Mouse (Mus musculus) embryonic fibroblast, embryonic 13.5 days (primary cell): ENCODE measurements around the gene Tep1. TPM values are rescaled to one million over a fixed set of nuclear protein-coding genes. Genes with fewer than 3 reads are reported as not detected.

ENCODE experiments used
- H3K27ac ChIP-seq: 2 replicates; pipeline ENCODE4 v1.5.1; 2012; ENCODE audit warnings: low read length, control low read depth, inconsistent platforms; ENCODE audit not compliant: insufficient read depth
- H3K4me1 ChIP-seq: 2 replicates; pipeline ENCODE4 v1.6.1; 2011; ENCODE audit warnings: low read length; ENCODE audit not compliant: control insufficient read depth, insufficient read depth
- H3K4me3 ChIP-seq: 2 replicates; pipeline ENCODE4 v1.5.1; 2011; ENCODE audit warnings: mild to moderate bottlenecking, control low read depth, low read length; ENCODE audit not compliant: insufficient read depth
- CTCF ChIP-seq: IDR thresholded peaks from 2 replicates; pipeline ENCODE4 v1.5.1; 2011; ENCODE audit warnings: mild to moderate bottlenecking, control low read depth, low read length, moderate library complexity, borderline replicate concordance; ENCODE audit not compliant: insufficient read depth
- POLR2A ChIP-seq: IDR thresholded peaks from 2 replicates; pipeline ENCODE4 v1.6.1; 2011; ENCODE audit warnings: low read depth, mild to moderate bottlenecking, control low read depth, low read length, moderate library complexity
- polyA plus RNA-seq: library from polyadenylated mRNA; stranded (reverse); fragments of >200 nt; gene quantifications from 2 replicates; pipeline ENCODE4 v1.2.4, GENCODE M21; 2011; ENCODE audit warnings: low read depth; ENCODE audit not compliant: missing spikeins, insufficient read length

The Tep1 gene
- polyA plus RNA-seq, 1 experiment: 26.1 TPM

DNA sequence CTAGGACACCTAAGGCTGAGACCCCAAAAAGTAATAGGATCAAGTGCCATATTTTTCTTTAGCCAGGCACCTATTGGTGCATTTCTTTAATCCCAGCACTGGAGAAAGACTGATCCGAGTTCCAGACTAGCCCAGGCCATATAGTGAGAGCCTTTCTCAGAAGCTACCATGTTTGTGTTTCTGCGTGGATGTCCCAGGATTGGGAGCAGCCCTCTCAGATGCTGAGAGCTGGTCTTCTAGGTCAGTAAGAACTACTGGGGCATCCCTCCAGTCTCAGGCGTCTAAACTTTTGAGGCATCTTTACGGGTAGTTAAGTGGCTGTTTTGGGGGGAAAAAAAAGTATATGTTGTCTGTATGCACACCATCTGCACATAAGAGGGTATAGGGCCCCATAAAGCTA lies 74.4 kb downstream of the Tep1 start:
- Histone ChIP-seq H3K4me1 (no peaks in the 10 kb centered on the region), H3K27ac (no peak overlapping the region), H3K4me3 (no peak overlapping the region)
- TF ChIP-seq POLR2A (no peak), CTCF (no peak)

DNA sequence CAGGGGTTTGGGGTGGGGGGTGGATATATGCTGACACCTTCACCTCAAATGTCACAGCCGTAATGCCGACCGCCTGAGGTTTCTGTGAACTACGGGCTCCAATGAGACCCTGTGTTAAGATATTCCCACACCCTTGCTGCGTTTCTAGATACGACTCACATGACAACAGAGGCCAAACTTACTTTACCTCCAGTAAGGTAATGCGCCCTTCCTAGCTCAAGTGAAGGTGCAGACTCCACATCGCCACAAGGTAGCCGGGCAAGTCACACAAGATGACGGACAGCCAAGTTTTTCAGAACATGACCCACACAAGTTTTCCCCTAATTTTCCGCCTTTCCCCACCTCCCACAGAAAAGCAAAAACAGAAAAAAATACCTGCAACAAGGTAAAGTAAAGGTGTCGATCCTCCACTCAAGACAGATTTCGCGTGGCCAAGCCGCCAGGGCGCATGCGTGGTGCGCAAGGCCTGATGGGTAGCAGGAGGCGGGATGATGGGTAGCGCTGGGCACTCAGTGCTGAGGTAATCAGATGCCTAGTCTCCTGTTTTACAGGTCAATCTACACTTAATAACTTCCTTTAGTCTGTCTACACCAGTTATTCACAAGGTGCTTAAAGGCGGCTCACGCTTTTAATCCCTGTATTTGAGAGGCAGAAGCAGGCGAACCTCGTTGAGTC lies 75.0 kb downstream of the Tep1 start:
- H3K27ac ChIP-seq: no peak overlapping the region
- no peak overlapping the region for H3K4me3 ChIP-seq
- no peak for TF ChIP-seq CTCF
- TF ChIP-seq POLR2A: no peak
- H3K4me1 ChIP-seq: no peaks in the 10 kb centered on the region

DNA sequence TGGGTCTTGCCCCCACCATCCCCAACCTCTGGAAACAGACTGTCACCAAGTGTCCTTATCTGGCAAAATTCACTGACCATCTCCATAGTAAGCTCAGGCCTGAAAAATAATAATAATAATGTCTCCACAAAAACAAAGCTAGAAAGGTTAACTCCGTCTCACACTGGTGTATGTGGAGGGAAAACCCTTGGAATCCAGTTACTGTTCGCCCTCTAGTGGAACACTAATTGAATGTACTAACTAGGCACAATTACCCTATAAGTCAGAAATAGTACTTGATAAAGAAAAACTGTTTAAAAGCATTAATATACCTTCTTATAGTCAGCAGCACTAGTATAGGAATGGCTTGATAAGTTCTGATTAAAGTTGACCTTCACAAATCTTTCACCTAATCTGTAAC lies 82.2 kb downstream of the Tep1 start:
- H3K4me3 ChIP-seq: no peak overlapping the region
- no peaks in the 10 kb centered on the region; the same call in 1 of the 2 replicates for H3K4me1 ChIP-seq
- TF ChIP-seq POLR2A (no peak), CTCF (no peak)
- no peak overlapping the region for H3K27ac ChIP-seq

DNA sequence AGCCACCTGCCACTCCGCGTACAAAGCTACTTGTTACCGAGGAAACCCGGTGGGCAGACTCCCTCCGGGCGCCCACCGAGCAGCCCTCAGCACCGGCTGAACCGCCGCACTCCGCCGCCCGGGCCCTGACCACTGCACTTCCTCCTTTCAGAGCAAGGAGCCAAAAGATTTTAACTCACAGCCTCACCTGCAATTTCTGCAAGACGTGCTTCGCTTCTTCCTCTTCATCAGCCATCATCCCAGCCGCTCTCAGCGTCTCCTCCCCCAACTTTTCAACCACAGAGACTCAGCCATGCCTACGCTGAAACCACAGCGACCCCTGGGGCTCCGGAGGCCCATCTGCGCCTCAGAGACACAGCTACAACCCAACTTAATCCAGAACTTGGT lies 85.1 kb downstream of the Tep1 start, which contains the start of gene Ttc5:
TSS of gene Ttc5 (minus strand) at position 269 of the 387 bp plus-strand sequence.
- TF ChIP-seq CTCF: peak; percentile 71
- peak; percentile 84 for TF ChIP-seq POLR2A
- no peaks in the 10 kb centered on the region; the same call in 1 of the 2 replicates for H3K4me1 ChIP-seq
- H3K27ac ChIP-seq: no peak within 1 kb of the TSS
- peak within 1 kb of the TSS; percentile 98 for H3K4me3 ChIP-seq

DNA sequence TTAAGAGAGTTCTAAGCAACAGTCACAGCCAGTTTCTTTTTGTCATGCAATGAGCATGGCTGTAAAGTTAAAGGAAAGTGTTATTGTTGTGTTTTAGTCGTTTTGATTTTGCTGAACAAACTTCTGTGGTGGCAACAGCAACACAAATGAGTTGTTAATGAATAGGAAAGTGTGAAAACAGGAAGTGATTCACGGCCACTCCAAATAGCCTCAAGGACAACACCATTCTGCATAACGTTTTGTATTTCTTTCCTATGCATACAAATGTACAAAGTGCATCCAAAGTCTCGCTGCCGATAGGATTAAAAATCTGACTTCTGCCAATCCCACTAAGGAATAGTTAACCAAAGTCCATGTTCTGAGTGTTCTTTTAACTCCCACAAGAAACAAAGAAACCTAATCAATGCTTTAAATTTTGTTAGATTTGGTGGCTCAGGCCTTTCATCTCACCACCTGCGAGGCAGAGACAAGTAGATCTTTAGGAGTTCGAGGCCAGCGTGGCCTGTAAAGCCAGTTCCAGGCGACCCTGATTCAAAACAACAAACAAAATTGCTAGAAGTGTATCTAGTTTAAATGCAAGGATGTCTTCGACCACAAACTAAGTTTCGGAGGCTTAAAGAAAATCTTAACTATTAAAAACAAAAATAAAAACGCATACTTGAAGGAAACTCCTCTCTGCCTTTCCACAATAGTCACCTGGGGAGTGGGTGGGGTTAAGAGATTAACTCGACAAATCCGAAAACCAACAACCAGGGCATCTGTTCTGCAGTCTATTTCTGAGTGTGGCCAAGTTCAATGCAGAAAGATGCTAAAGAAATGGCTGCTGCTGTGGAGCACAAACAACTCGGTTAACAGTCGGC lies 85.7 kb downstream of the Tep1 start:
- no peak for TF ChIP-seq CTCF
- TF ChIP-seq POLR2A: no peak
- peak overlapping the region; percentile 98 for H3K4me3 ChIP-seq
- H3K27ac ChIP-seq: no peak overlapping the region
- no peaks in the 10 kb centered on the region; the same call in 1 of the 2 replicates for H3K4me1 ChIP-seq

DNA sequence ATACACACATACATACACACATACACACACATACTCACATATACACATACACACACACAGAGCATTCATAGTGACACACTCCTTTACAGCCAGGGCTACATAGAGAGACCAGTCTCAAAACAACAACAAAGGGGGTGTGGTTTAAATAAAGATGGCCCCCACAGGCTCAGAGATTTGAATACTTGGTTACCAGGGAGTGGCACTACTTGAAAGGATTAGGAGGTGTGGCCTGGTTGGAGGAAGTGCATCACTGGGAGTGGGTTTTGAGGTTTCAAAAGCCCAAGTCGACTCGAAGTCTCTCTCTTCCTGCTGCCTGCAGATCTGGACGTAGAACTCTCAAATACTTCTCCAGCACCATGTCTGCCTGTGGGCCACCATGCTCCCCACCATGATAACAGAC lies 88.2 kb downstream of the Tep1 start:
- no peak for TF ChIP-seq POLR2A
- TF ChIP-seq CTCF: no peak
- no peak overlapping the region for H3K4me3 ChIP-seq
- no peak overlapping the region for H3K27ac ChIP-seq
- no peaks in the 10 kb centered on the region; the same call in 1 of the 2 replicates for H3K4me1 ChIP-seq

Other genes with a start within 250 kb of the Tep1 start
- not detected in 2 replicates for gene Olfr745, start 231.2 kb downstream of the Tep1 start, polyA plus RNA-seq
- gene Olfr746, start 223.5 kb downstream of the Tep1 start, polyA plus RNA-seq: not detected in 2 replicates
- gene Olfr747, start 177.4 kb downstream of the Tep1 start, polyA plus RNA-seq: not detected in 2 replicates
- not detected in 2 replicates for gene Olfr748, start 163.2 kb downstream of the Tep1 start, polyA plus RNA-seq
- gene Olfr749, start 125.5 kb downstream of the Tep1 start, polyA plus RNA-seq: not detected in 2 replicates
- 30.4 and 30.5 TPM in 2 replicates for gene Ttc5, start 85.0 kb downstream of the Tep1 start, polyA plus RNA-seq
- gene Ccnb1ip1, start 62.8 kb downstream of the Tep1 start, polyA plus RNA-seq: not detected in 2 replicates
- gene Parp2, start 62.7 kb downstream of the Tep1 start, polyA plus RNA-seq: 31.2 and 43.4 TPM in 2 replicates
- gene Klhl33, start 26.9 kb upstream of the Tep1 start, polyA plus RNA-seq: 0.47 and 0.65 TPM in 2 replicates
- 30.5 and 38.8 TPM in 2 replicates for gene Osgep, start 54.3 kb upstream of the Tep1 start, polyA plus RNA-seq
- gene Apex1, start 54.4 kb upstream of the Tep1 start, polyA plus RNA-seq: 62.4 and 68.1 TPM in 2 replicates
- gene Pip4p1, start 60.3 kb upstream of the Tep1 start, polyA plus RNA-seq: 66.4 and 69.5 TPM in 2 replicates
- gene Pnp, start 60.5 kb upstream of the Tep1 start, polyA plus RNA-seq: 64.5 and 79.4 TPM in 2 replicates
- gene Gm49342, start 74.0 kb upstream of the Tep1 start, polyA plus RNA-seq: 22.3 and 51.1 TPM in 2 replicates
- gene Pnp2, start 85.4 kb upstream of the Tep1 start, polyA plus RNA-seq: 0.49 and 0.70 TPM in 2 replicates
- gene Rnase10, start 137.2 kb upstream of the Tep1 start, polyA plus RNA-seq: 0.68 and 0.87 TPM in 2 replicates
- not detected in 2 replicates for gene Rnase9, start 171.3 kb upstream of the Tep1 start, polyA plus RNA-seq
- not detected in 2 replicates for gene Rnase11, start 179.6 kb upstream of the Tep1 start, polyA plus RNA-seq
- not detected in 2 replicates for gene Rnase12, start 187.1 kb upstream of the Tep1 start, polyA plus RNA-seq
- not detected in 2 replicates for gene Olfr750, start 203.9 kb upstream of the Tep1 start, polyA plus RNA-seq
- 116 and 134 TPM in 2 replicates for gene Rnase4, start 220.5 kb upstream of the Tep1 start, polyA plus RNA-seq
- gene Ang, start 220.6 kb upstream of the Tep1 start, polyA plus RNA-seq: 11.4 TPM in 2 replicates
- gene Eddm3b, start 243.9 kb upstream of the Tep1 start, polyA plus RNA-seq: not detected in 2 replicates